Mouse (Mus musculus) liver, embryonic 16.5 days (tissue): ENCODE results near the gene Kdf1. TPM values are rescaled to one million over a fixed set of nuclear protein-coding genes. Genes with fewer than 3 reads are reported as not detected.

Source experiments
- ATAC-seq: fragments of 200-750 bp; cut with Nextera tagmentation; 2 replicates; pipeline ENCODE4 v1.8.0; 2017; ENCODE audit warnings: low read depth, mild to moderate bottlenecking, moderate number of reproducible peaks, moderate library complexity
- H3K27ac ChIP-seq: fragments of 300-500 bp; sonication (generic); 2 replicates; pipeline ENCODE4 v1.5.1; 2014; ENCODE audit warnings: mild to moderate bottlenecking, low read length
- H3K27me3 ChIP-seq: fragments of 300-500 bp; sonication (generic); 2 replicates; pipeline ENCODE4 v1.6.1; 2014; ENCODE audit warnings: low read depth, low read length, mixed read lengths; ENCODE audit not compliant: control insufficient read depth, insufficient read depth
- H3K36me3 ChIP-seq: fragments of 300-500 bp; sonication (generic); 2 replicates; pipeline ENCODE4 v1.6.1; 2014; ENCODE audit warnings: mild to moderate bottlenecking; ENCODE audit not compliant: control insufficient read depth, insufficient read depth
- H3K4me1 ChIP-seq: fragments of 300-500 bp; sonication (generic); 2 replicates; pipeline ENCODE4 v1.6.1; 2014; ENCODE audit warnings: low read depth, low read length, mixed read lengths; ENCODE audit not compliant: control insufficient read depth
- H3K4me2 ChIP-seq: fragments of 300-500 bp; sonication (generic); 2 replicates; pipeline ENCODE4 v1.6.1; 2014; ENCODE audit warnings: low read depth, low read length, mixed read lengths
- H3K4me3 ChIP-seq: fragments of 300-500 bp; sonication (generic); 2 replicates; pipeline ENCODE4 v1.5.1; 2014; ENCODE audit warnings: low read depth, mild to moderate bottlenecking, low read length
- H3K9ac ChIP-seq: fragments of 300-500 bp; sonication (generic); 2 replicates; pipeline ENCODE4 v1.6.1; 2014; ENCODE audit warnings: low read depth, low read length
- H3K9me3 ChIP-seq: fragments of 300-500 bp; sonication (generic); replicated peaks from 2 replicates; pipeline ENCODE4 v1.6.1; 2016; ENCODE audit warnings: low read length; ENCODE audit not compliant: control insufficient read depth
- WGBS: fragments of 180-500 bp; shearing (Covaris S2); extraction: QIAGEN DNeasy Blood & Tissue Kit; methylation state at CpG from one replicate; pipeline ENCODE4 v1.1.7; 2014; ENCODE audit not compliant: insufficient replicate concordance; 5-methylcytosine and 5-hydroxymethylcytosine counted together
- microRNA-seq: library from miRNA; unstranded; fragments of <30 nt; microRNA quantifications from one replicate; pipeline ENCODE4, GENCODE M21; 2016
- polyA plus RNA-seq: library from polyadenylated mRNA; unstranded; fragments of >200 nt; fragmentation: Nextera tagmentation; extraction: Ambion mirVana; gene quantifications from 2 replicates; pipeline ENCODE4 v1.2.1, GENCODE M21; 2015

The Kdf1 gene
- polyA plus RNA-seq, 1 experiment from 2014 or later: 2.6 TPM

DNA sequence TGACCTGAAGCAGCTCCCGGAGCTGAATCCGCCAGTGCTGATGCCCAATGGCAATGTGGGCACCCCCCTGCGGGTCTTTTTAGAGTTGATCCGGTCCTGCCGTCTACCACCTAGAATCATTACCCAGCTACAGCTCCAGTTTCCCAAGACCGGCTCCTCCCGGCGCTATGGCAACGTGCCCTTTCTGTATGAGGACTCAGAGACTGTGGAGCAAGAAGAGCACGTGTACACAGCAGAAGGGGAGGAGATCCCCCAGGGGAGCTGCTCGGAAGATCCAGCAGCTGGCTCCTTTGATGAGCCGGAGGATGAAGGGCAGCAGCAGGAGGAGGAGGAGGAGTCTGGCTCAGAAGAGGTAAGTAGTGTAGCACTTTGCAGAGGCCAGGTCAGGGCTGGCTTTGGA lies 59.2 kb downstream of the Kdf1 start:
- WGBS: 77% methylated on average over 12 of the region's 12 CpGs
- H3K4me2 ChIP-seq: no peak overlapping the region
- no peak for ATAC-seq
- no peak overlapping the region for H3K27ac ChIP-seq
- peaks cover 14% of the 10 kb centered on the region; the same call in 1 of the 2 replicates for H3K36me3 ChIP-seq
- H3K4me1 ChIP-seq: peaks cover 16% of the 10 kb centered on the region
- H3K4me3 ChIP-seq: no peak overlapping the region
- H3K9ac ChIP-seq: no peak overlapping the region
- no peaks in the 10 kb centered on the region for H3K9me3 ChIP-seq
- no peaks in the 10 kb centered on the region for H3K27me3 ChIP-seq

Small RNA genes lying within 50 kb of the gene (microRNA-seq; reads per million reads assigned to microRNA genes)
- gene Gm23158: not detected

Other genes starting within 250 kb of the Kdf1 start
- gene Tmem222, start 241.2 kb upstream of the Kdf1 start, polyA plus RNA-seq: 32.7 and 34.9 TPM in 2 replicates
- gene Wdtc1, start 165.5 kb upstream of the Kdf1 start, polyA plus RNA-seq: 6.2 and 8.1 TPM in 2 replicates
- gene Slc9a1, start 149.3 kb upstream of the Kdf1 start, polyA plus RNA-seq: 2.9 and 3.3 TPM in 2 replicates
- 0.09 and 0.12 TPM in 2 replicates for gene Tent5b, start 38.8 kb upstream of the Kdf1 start, polyA plus RNA-seq
- not detected in 2 replicates for gene Trnp1, start 20.4 kb upstream of the Kdf1 start, polyA plus RNA-seq
- gene Nudc, start 27.0 kb downstream of the Kdf1 start, polyA plus RNA-seq: 93.7 and 98.3 TPM in 2 replicates
- 0.49 and 0.90 TPM in 2 replicates for gene Nr0b2, start 34.4 kb downstream of the Kdf1 start, polyA plus RNA-seq
- gene Gpatch3, start 55.8 kb downstream of the Kdf1 start, polyA plus RNA-seq: 2.9 and 3.2 TPM in 2 replicates
- 6.5 and 8.6 TPM in 2 replicates for gene Gpn2, start 65.4 kb downstream of the Kdf1 start, polyA plus RNA-seq
- gene Sfn, start 83.2 kb downstream of the Kdf1 start, polyA plus RNA-seq: 0.27 and 0.61 TPM in 2 replicates
- gene Zdhhc18, start 131.2 kb downstream of the Kdf1 start, polyA plus RNA-seq: 0.79 and 1.1 TPM in 2 replicates
- gene Pigv, start 153.7 kb downstream of the Kdf1 start, polyA plus RNA-seq: 6.0 and 6.7 TPM in 2 replicates
- gene Arid1a, start 237.8 kb downstream of the Kdf1 start, polyA plus RNA-seq: 7.6 and 7.9 TPM in 2 replicates